Mouse (Mus musculus) lung, postnatal 0 days (tissue): ENCODE results near the gene Ipo9. TPM values are rescaled to one million over a fixed set of nuclear protein-coding genes. Genes with fewer than 3 reads are reported as not detected.

Experiments
- ATAC-seq: fragments of 200-750 bp; cut with Nextera tagmentation; 2 replicates; pipeline ENCODE4 v1.8.0; 2017; ENCODE audit warnings: moderate library complexity
- DNase-seq: peaks from one replicate; pipeline ENCODE4 v3.0.0-alpha.2; 2016; ENCODE audit warnings: low spot score
- H3K27ac ChIP-seq: fragments of 300-500 bp; sonication (generic); 2 replicates; pipeline ENCODE4 v1.5.1; 2014; ENCODE audit warnings: antibody characterized with exemption, mild to moderate bottlenecking, low read length, mixed read lengths
- H3K27me3 ChIP-seq: fragments of 300-500 bp; sonication (generic); replicated peaks from 2 replicates; pipeline ENCODE4 v1.6.1; 2014; ENCODE audit warnings: low read length, mixed read lengths; ENCODE audit not compliant: insufficient read depth
- H3K36me3 ChIP-seq: fragments of 300-500 bp; sonication (generic); 2 replicates; pipeline ENCODE4 v1.6.1; 2014; ENCODE audit warnings: low read length, mixed read lengths; ENCODE audit not compliant: insufficient read depth
- H3K4me1 ChIP-seq: fragments of 300-500 bp; sonication (generic); 2 replicates; pipeline ENCODE4 v1.6.1; 2014; ENCODE audit warnings: antibody characterized with exemption, low read depth, low read length, mixed read lengths; ENCODE audit not compliant: insufficient read depth
- H3K4me2 ChIP-seq: fragments of 300-500 bp; sonication (generic); replicated peaks from 2 replicates; pipeline ENCODE4 v1.6.1; 2014; ENCODE audit warnings: low read depth, mild to moderate bottlenecking, low read length, moderate library complexity, mixed read lengths
- H3K4me3 ChIP-seq: fragments of 300-500 bp; sonication (generic); 2 replicates; pipeline ENCODE4 v1.5.1; 2014; ENCODE audit warnings: low read depth, low read length
- H3K9ac ChIP-seq: fragments of 300-500 bp; sonication (generic); replicated peaks from 2 replicates; pipeline ENCODE4 v1.6.1; 2014; ENCODE audit warnings: low read depth, mild to moderate bottlenecking
- H3K9me3 ChIP-seq: fragments of 300-500 bp; sonication (generic); 2 replicates; pipeline ENCODE4 v1.6.1; 2016; ENCODE audit warnings: low read length, mixed read lengths
- CTCF ChIP-seq: IDR thresholded peaks from 2 replicates; pipeline ENCODE4 v1.5.1; 2016; ENCODE audit warnings: antibody characterized with exemption, mild to moderate bottlenecking
- EP300 ChIP-seq: IDR thresholded peaks from 2 replicates; pipeline ENCODE4 v1.6.1; 2016; ENCODE audit warnings: antibody characterized with exemption, mild to moderate bottlenecking, control low read depth
- WGBS: fragments of 180-500 bp; shearing (Covaris S2); extraction: QIAGEN DNeasy Blood & Tissue Kit; methylation state at CpG from one replicate; pipeline ENCODE4 v1.1.7; 2014; 5-methylcytosine and 5-hydroxymethylcytosine counted together
- polyA plus RNA-seq: library from polyadenylated mRNA; unstranded; fragments of >200 nt; fragmentation: Nextera tagmentation; extraction: Ambion mirVana; gene quantifications from 2 replicates; pipeline ENCODE4 v1.2.1, GENCODE M21; 2015

Ipo9 gene
- polyA plus RNA-seq, 1 experiment from 2014 or later, result 26.1 TPM

GRCm38 (mm10) chr1:135368982-135369381 is 61.3 kb downstream of the Ipo9 start:
- 8% methylated on average over 14 of the region's 14 CpGs for WGBS
- Histone ChIP-seq H3K36me3 (no peaks in the 10 kb centered on the region), H3K27ac (no peak overlapping the region), H3K9ac (no peak overlapping the region), H3K9me3 (no peaks in the 10 kb centered on the region), H3K27me3 (no peaks in the 10 kb centered on the region), H3K4me3 (peak overlapping the region; percentile 38; the same call in 1 of the 2 replicates), H3K4me2 (peak overlapping the region; percentile 82), H3K4me1 (peaks cover under 1% of the 10 kb centered on the region; the same call in 1 of the 2 replicates)
- ATAC-seq (peak; percentile 65), DNase-seq (peak; percentile 86)
- TF ChIP-seq EP300 (no peak), CTCF (peak; percentile 64)

GRCm38 (mm10) chr1:135368245-135368644 is 62.1 kb downstream of the Ipo9 start:
- Histone ChIP-seq H3K4me3 (peak overlapping the region; percentile 38), H3K9me3 (no peaks in the 10 kb centered on the region), H3K27me3 (no peaks in the 10 kb centered on the region), H3K27ac (no peak overlapping the region), H3K4me1 (no peaks in the 10 kb centered on the region), H3K36me3 (no peaks in the 10 kb centered on the region), H3K4me2 (peak overlapping the region; percentile 82), H3K9ac (no peak overlapping the region)
- peak; percentile 94 for TF ChIP-seq CTCF
- no peak for TF ChIP-seq EP300
- DNase-seq (peak; percentile 97), ATAC-seq (peak; percentile 79)
- 3% methylated on average over 20 of the region's 20 CpGs for WGBS

- Histone ChIP-seq H3K9me3 (no peaks in the 10 kb centered on the region), H3K4me2 (no peak overlapping the region), H3K4me3 (no peak overlapping the region), H3K27me3 (no peaks in the 10 kb centered on the region), H3K27ac (no peak overlapping the region), H3K4me1 (no peaks in the 10 kb centered on the region), H3K9ac (no peak overlapping the region), H3K36me3 (no peaks in the 10 kb centered on the region)
- TF ChIP-seq CTCF, result no peak
- no peak for TF ChIP-seq EP300
- DNase-seq (no peak), ATAC-seq (no peak)
- 53% methylated on average over 8 of the region's 8 CpGs for WGBS
These were observed 62.7 kb downstream of the Ipo9 start for GRCm38 (mm10) chr1:135367595-135367994.

- Histone ChIP-seq H3K9ac (no peak overlapping the region), H3K36me3 (no peaks in the 10 kb centered on the region), H3K27ac (no peak overlapping the region), H3K27me3 (no peaks in the 10 kb centered on the region), H3K4me3 (no peak overlapping the region), H3K4me1 (no peaks in the 10 kb centered on the region), H3K4me2 (no peak overlapping the region), H3K9me3 (no peaks in the 10 kb centered on the region)
- no peak for ATAC-seq
- WGBS, result 75% methylated on average over 7 of the region's 7 CpGs
- TF ChIP-seq EP300 (no peak), CTCF (no peak)
- DNase-seq, result no peak
These were observed 63.3 kb downstream of the Ipo9 start for GRCm38 (mm10) chr1:135367005-135367404.

GRCm38 (mm10) chr1:135366380-135366779 is 63.9 kb downstream of the Ipo9 start:
- H3K27ac ChIP-seq, result no peak overlapping the region
- DNase-seq, result no peak

GRCm38 (mm10) chr1:135363446-135363845 is 66.9 kb downstream of the Ipo9 start:
- TF ChIP-seq CTCF (no peak), EP300 (no peak)
- Histone ChIP-seq H3K27ac (no peak overlapping the region), H3K27me3 (no peaks in the 10 kb centered on the region), H3K9ac (no peak overlapping the region), H3K4me1 (no peaks in the 10 kb centered on the region), H3K4me2 (no peak overlapping the region), H3K9me3 (no peaks in the 10 kb centered on the region), H3K4me3 (no peak overlapping the region), H3K36me3 (no peaks in the 10 kb centered on the region)
- 31% methylated on average over 8 of the region's 8 CpGs for WGBS
- DNase-seq (peak; percentile 71), ATAC-seq (peak; percentile 25; the same call in 1 of the 2 replicates)

More at GRCm38 (mm10) chr1:135366380-135366779, 63.9 kb downstream of the Ipo9 start:
- H3K4me3 ChIP-seq, result no peak overlapping the region
- TF ChIP-seq EP300, result no peak
- no peak for TF ChIP-seq CTCF
- no peak for ATAC-seq
- H3K36me3 ChIP-seq, result no peaks in the 10 kb centered on the region
- H3K4me2 ChIP-seq, result no peak overlapping the region
- H3K4me1 ChIP-seq, result no peaks in the 10 kb centered on the region
- H3K27me3 ChIP-seq, result no peaks in the 10 kb centered on the region
- no peaks in the 10 kb centered on the region for H3K9me3 ChIP-seq
- H3K9ac ChIP-seq, result no peak overlapping the region

- Histone ChIP-seq H3K27me3 (no peaks in the 10 kb centered on the region), H3K9me3 (no peaks in the 10 kb centered on the region), H3K4me2 (no peak overlapping the region), H3K27ac (no peak overlapping the region), H3K4me1 (no peaks in the 10 kb centered on the region), H3K36me3 (no peaks in the 10 kb centered on the region), H3K9ac (no peak overlapping the region), H3K4me3 (no peak overlapping the region)
- no peak for ATAC-seq
- DNase-seq, result no peak
- peak; percentile 31; the same call in 1 of the 2 replicates for TF ChIP-seq CTCF
- no peak for TF ChIP-seq EP300
These were observed 68.2 kb downstream of the Ipo9 start for GRCm38 (mm10) chr1:135362115-135362514.
